ENCODE assay signal across 11 mouse cellular contexts in genomic region chr3:97214439-97214838, GRCm38 (mm10). TPM values are rescaled to one million over a fixed set of nuclear protein-coding genes. Genes with fewer than 3 reads are reported as not detected.
DNase-seq lines count a peak whose midpoint lies in the region; ATAC-seq and TF ChIP-seq lines count a peak whose summit lies in the region.
"Had no signal": no experiment of that assay in that cellular context is flagged by ENCODE, and none has a peak within 500 bp of the region (broad histone marks: within the 10 kb centered on the region; RNA-seq: fewer than 3 reads in every experiment).

No protein-coding gene starts in this region.

- H3K4me2 ChIP-seq in forebrain, embryonic 14.5 days (ENCODE audit: low read length) = no peak overlapping the region
- H3K4me2 ChIP-seq in forebrain, embryonic 12.5 days = no peak overlapping the region
- H3K4me2 ChIP-seq in limb, embryonic 14.5 days (replicated peaks; ENCODE audit: low read depth, low read length, severe bottlenecking) = no peak overlapping the region
- no peak overlapping the region for H3K4me2 ChIP-seq in heart, embryonic 16.5 days (ENCODE audit: low read depth, low read length)
- H3K4me2 ChIP-seq: limb, embryonic 12.5 days had no signal

- H3K27me3 ChIP-seq in forebrain, embryonic 14.5 days (replicated peaks; ENCODE audit: control insufficient read depth, insufficient read depth, low read length) = no peaks in the 10 kb centered on the region
- H3K27me3 ChIP-seq in forebrain, embryonic 12.5 days = no peaks in the 10 kb centered on the region
- no peaks in the 10 kb centered on the region for H3K27me3 ChIP-seq in limb, embryonic 14.5 days (ENCODE audit: control insufficient read depth, insufficient read depth, low read length)
- no peaks in the 10 kb centered on the region for H3K27me3 ChIP-seq in limb, embryonic 10.5 days (ENCODE audit: low read depth, poor library complexity, severe bottlenecking)
- no peaks in the 10 kb centered on the region for H3K27me3 ChIP-seq in heart, embryonic 16.5 days (ENCODE audit: control insufficient read depth, insufficient read depth, low read length)
- H3K27me3 ChIP-seq: limb, embryonic 12.5 days had no signal

- 0 out of 2 replicates have a peak overlapping the region, but pooled peaks have one; percentile 21 for H3K27ac ChIP-seq in forebrain, embryonic 14.5 days (ENCODE audit: low read depth, low read length)
- no peak overlapping the region for H3K27ac ChIP-seq in forebrain, embryonic 12.5 days
- H3K27ac ChIP-seq in limb, embryonic 14.5 days (replicated peaks; ENCODE audit: low read depth, low read length) = no peak overlapping the region
- H3K27ac ChIP-seq in limb, embryonic 10.5 days = no peak overlapping the region
- peak overlapping the region; percentile 9; the same call in 1 of the 2 replicates for H3K27ac ChIP-seq in heart, embryonic 16.5 days (ENCODE audit: low read length)
- H3K27ac ChIP-seq: kidney, postnatal 0 days; limb, embryonic 12.5 days had no signal

- H3K4me1 ChIP-seq in forebrain, embryonic 14.5 days (ENCODE audit: control insufficient read depth, insufficient read depth, low read length) = no peaks in the 10 kb centered on the region
- no peaks in the 10 kb centered on the region for H3K4me1 ChIP-seq in forebrain, embryonic 12.5 days
- H3K4me1 ChIP-seq in limb, embryonic 14.5 days (ENCODE audit: control insufficient read depth, insufficient read depth, low read length) = no peaks in the 10 kb centered on the region
- H3K4me1 ChIP-seq in limb, embryonic 10.5 days = no peaks in the 10 kb centered on the region
- H3K4me1 ChIP-seq in heart, embryonic 16.5 days (ENCODE audit: control insufficient read depth, insufficient read depth, low read length) = peaks cover 14% of the 10 kb centered on the region
- H3K4me1 ChIP-seq: limb, embryonic 12.5 days had no signal

- DNase-seq in forebrain, embryonic 14.5 days (ENCODE audit: low spot score) = peak; percentile 76
- peak; percentile 51 for DNase-seq in limb, embryonic 14.5 days (ENCODE audit: low spot score)
- no peak for DNase-seq in limb, embryonic 10.5 days (ENCODE audit: low spot score)
- peak; percentile 74 for DNase-seq in Muller cell, postnatal 12 days (ENCODE audit: inconsistent ontology term)
- DNase-seq in T-cell, adult 2 months (ENCODE audit: low spot score) = no peak
- DNase-seq: gastrocnemius, postnatal 25 days had no signal

- peak; percentile 61; the same call in 1 of the 2 replicates for ATAC-seq in forebrain, embryonic 14.5 days
- ATAC-seq in forebrain, embryonic 12.5 days (ENCODE audit: low FRiP score) = no peak
- no peak for ATAC-seq in limb, embryonic 14.5 days (ENCODE audit: low FRiP score, low read depth)
- 0 out of 2 replicates have a peak, but pooled peaks have one; percentile 25 for ATAC-seq in heart, embryonic 16.5 days (replicated peaks; ENCODE audit: extremely low read depth, insufficient read depth, low FRiP score)
- no peak for ATAC-seq in megakaryocyte, adult 5-6 weeks (ENCODE audit: poor library complexity, severe bottlenecking)

- H3K4me3 ChIP-seq in forebrain, embryonic 14.5 days (ENCODE audit: low read depth, low read length) = no peak overlapping the region
- H3K4me3 ChIP-seq in forebrain, embryonic 12.5 days (replicated peaks) = no peak overlapping the region
- H3K4me3 ChIP-seq in limb, embryonic 14.5 days (replicated peaks; ENCODE audit: low read length) = no peak overlapping the region
- H3K4me3 ChIP-seq in limb, embryonic 10.5 days = no peak overlapping the region
- no peak overlapping the region for H3K4me3 ChIP-seq in heart, embryonic 16.5 days (ENCODE audit: low read length)
- H3K4me3 ChIP-seq: limb, embryonic 12.5 days had no signal

- H3K9ac ChIP-seq in forebrain, embryonic 14.5 days (ENCODE audit: low read length) = no peak overlapping the region
- H3K9ac ChIP-seq in forebrain, embryonic 12.5 days = no peak overlapping the region
- no peak overlapping the region for H3K9ac ChIP-seq in limb, embryonic 14.5 days (ENCODE audit: low read depth, low read length, severe bottlenecking)
- H3K9ac ChIP-seq in heart, embryonic 16.5 days (ENCODE audit: low read length) = no peak overlapping the region
- H3K9ac ChIP-seq: limb, embryonic 12.5 days had no signal

- no peak for TF ChIP-seq POLR2A in limb, embryonic 14.5 days (IDR thresholded peaks at IDR 0.05; ENCODE audit: borderline replicate concordance, extremely low read depth, insufficient read depth, insufficient read length)

- no peaks in the 10 kb centered on the region for H3K9me3 ChIP-seq in forebrain, embryonic 14.5 days (replicated peaks; ENCODE audit: control insufficient read depth, low read length)
- H3K9me3 ChIP-seq in forebrain, embryonic 12.5 days = no peaks in the 10 kb centered on the region
- no peaks in the 10 kb centered on the region for H3K9me3 ChIP-seq in limb, embryonic 14.5 days (ENCODE audit: control insufficient read depth, low read length)
- no peaks in the 10 kb centered on the region for H3K9me3 ChIP-seq in limb, embryonic 10.5 days (replicated peaks)
- no peaks in the 10 kb centered on the region for H3K9me3 ChIP-seq in heart, embryonic 16.5 days (replicated peaks; ENCODE audit: control insufficient read depth, low read length)
- H3K9me3 ChIP-seq: limb, embryonic 12.5 days had no signal

- 55% methylated on average over 1 of the region's 1 CpGs for WGBS in forebrain, embryonic 14.5 days
- WGBS in forebrain, embryonic 12.5 days = 90% methylated on average over 1 of the region's 1 CpGs
- WGBS in limb, embryonic 14.5 days = 58% methylated on average over 1 of the region's 1 CpGs
- 78% methylated on average over 1 of the region's 1 CpGs for WGBS in limb, embryonic 10.5 days
- 17% methylated on average over 1 of the region's 1 CpGs for WGBS in heart, embryonic 16.5 days

- peaks cover 92% of the 10 kb centered on the region for H3K36me3 ChIP-seq in forebrain, embryonic 14.5 days (ENCODE audit: control insufficient read depth, insufficient read depth, low read length)
- peaks cover 89% of the 10 kb centered on the region for H3K36me3 ChIP-seq in forebrain, embryonic 12.5 days (replicated peaks)
- H3K36me3 ChIP-seq in limb, embryonic 14.5 days (ENCODE audit: control insufficient read depth, insufficient read depth, low read length) = peaks cover 93% of the 10 kb centered on the region
- peaks cover 98% of the 10 kb centered on the region for H3K36me3 ChIP-seq in limb, embryonic 10.5 days
- H3K36me3 ChIP-seq in heart, embryonic 16.5 days (ENCODE audit: control insufficient read depth, insufficient read depth) = peaks cover 59% of the 10 kb centered on the region

RNA-seq across cellular contexts. Expression of gene Acp6, which starts 55.9 kb away (rescaled TPM):
- polyA plus RNA-seq in forebrain, embryonic 14.5 days (2014; fragmentation: Nextera tagmentation; extraction: Ambion mirVana) = 15.6 and 20.4 TPM in 2 replicates
- polyA plus RNA-seq in forebrain, embryonic 12.5 days (2016; fragmentation: Nextera tagmentation; extraction: Ambion mirVana) = 29.7 and 32.2 TPM in 2 replicates
- 43.3 and 44.5 TPM in 2 replicates for polyA plus RNA-seq in limb, embryonic 14.5 days (2012; rRNA removed)
- 38.8 and 39.5 TPM in 2 replicates for polyA plus RNA-seq in limb, embryonic 14.5 days (2014; fragmentation: Nextera tagmentation; extraction: Ambion mirVana)
- polyA plus RNA-seq in limb, embryonic 10.5 days (2016; fragmentation: Nextera tagmentation; extraction: Ambion mirVana) = 36.4 and 39.1 TPM in 2 replicates
- polyA plus RNA-seq in heart, embryonic 16.5 days (2015; fragmentation: Nextera tagmentation; extraction: Ambion mirVana) = 59.0 and 60.4 TPM in 2 replicates
- total RNA-seq in megakaryocyte, adult 5-6 weeks (2015) = 13.5 and 16.2 TPM in 2 replicates
- total RNA-seq in megakaryocyte, adult 5-6 weeks (2017) = 7.5 and 15.1 TPM in 2 replicates

Comparison
In these comparisons a context has a peak if more than half of its experiments do, and no peak if none do; other contexts are left out.
1. ATAC-seq: peak in forebrain, embryonic 14.5 days (single experiment) and heart, embryonic 16.5 days (single experiment); none in forebrain, embryonic 12.5 days (single experiment), limb, embryonic 14.5 days (single experiment) and megakaryocyte, adult 5-6 weeks (single experiment).
2. DNase-seq: peak in forebrain, embryonic 14.5 days (single experiment), limb, embryonic 14.5 days (single experiment) and Muller cell, postnatal 12 days (single experiment); none in limb, embryonic 10.5 days (single experiment) and T-cell, adult 2 months (single experiment).
3. H3K27ac ChIP-seq: peak in forebrain, embryonic 14.5 days (single experiment) and heart, embryonic 16.5 days (single experiment); none in forebrain, embryonic 12.5 days (single experiment), limb, embryonic 14.5 days (single experiment) and limb, embryonic 10.5 days (single experiment).